Comparison of ENCODE assay signal across 1 mouse cellular context in the genomic region with DNA sequence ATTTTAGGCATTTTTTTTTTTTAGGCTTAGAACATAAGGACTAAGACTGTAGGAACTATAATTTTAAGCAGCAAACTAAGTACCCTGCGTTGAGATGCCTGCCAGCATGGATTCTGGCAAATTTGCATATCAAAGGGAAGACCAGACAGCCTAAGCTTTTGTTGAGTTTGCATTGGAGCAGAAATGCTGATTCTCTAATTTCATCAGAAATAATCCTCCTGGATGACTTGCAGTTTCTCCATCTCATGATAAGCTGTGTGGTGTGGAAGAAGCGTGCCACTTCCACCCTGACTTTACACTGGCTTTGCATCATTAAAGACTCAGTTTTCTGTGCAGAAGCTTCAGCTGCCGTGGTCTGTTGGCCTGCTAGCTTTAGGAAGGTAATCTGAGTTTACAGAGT.
A peak's percentile ranks its signal among the peaks of the same experiment; 100 is the strongest.
TF ChIP-seq lines count a peak whose summit lies in the region.

No protein-coding gene starts in this region.

TF ChIP-seq in MEL, 35 proteins besides CTCF, POLR2A, EP300 and RAD21:
- no peak for TF ChIP-seq SIN3A (IDR thresholded peaks at IDR 0.05; ENCODE audit: low read length)
- TF ChIP-seq CHD2 (IDR thresholded peaks at IDR 0.05; ENCODE audit: low read length), result no peak
- no peak for TF ChIP-seq MAZ (IDR thresholded peaks at IDR 0.05; ENCODE audit: low read depth, low read length)
- TF ChIP-seq ETS1 (IDR thresholded peaks at IDR 0.05; ENCODE audit: low read depth, low read length), result peak; percentile 81; the same call in 1 of the 2 replicates
- no peak; the same call in 1 of the 2 replicates for TF ChIP-seq KAT2A (conservative IDR thresholded peaks at IDR 0.05; ENCODE audit: low read depth, low read length)
- TF ChIP-seq BHLHE40 (IDR thresholded peaks at IDR 0.05; ENCODE audit: borderline replicate concordance, low read depth, low read length), result peak; percentile 62; the same call in 1 of the 2 replicates
- no peak for TF ChIP-seq USF2 (IDR thresholded peaks at IDR 0.05; ENCODE audit: borderline replicate concordance in 1 of 2, insufficient read depth in 1 of 2, low read depth in 1 of 2, low read length in 2 of 2)
- peak; percentile 81; the same call in 1 of the 2 replicates for TF ChIP-seq MAFK (IDR thresholded peaks at IDR 0.05; ENCODE audit: borderline replicate concordance, low read depth, low read length)
- no peak for TF ChIP-seq NELFE (IDR thresholded peaks at IDR 0.05; ENCODE audit: low read depth, low read length)
- TF ChIP-seq RCOR1 (IDR thresholded peaks at IDR 0.05; ENCODE audit: low read depth, low read length), result peak; percentile 50; the same call in 1 of the 2 replicates
- no peak for TF ChIP-seq SMC3 (IDR thresholded peaks at IDR 0.05; ENCODE audit: low read depth, low read length)
- TF ChIP-seq ZKSCAN1 (IDR thresholded peaks at IDR 0.05; ENCODE audit: low read depth, low read length), result no peak
- TF ChIP-seq MAX (IDR thresholded peaks at IDR 0.05; ENCODE audit: low read length), result no peak
- no peak for TF ChIP-seq USF1 (IDR thresholded peaks at IDR 0.05; ENCODE audit: low read depth, low read length)
- no peak for TF ChIP-seq MYB (IDR thresholded peaks at IDR 0.05; ENCODE audit: low read depth, low read length)
- no peak for TF ChIP-seq ZNF384 (IDR thresholded peaks at IDR 0.05; ENCODE audit: low read depth, low read length)
- TF ChIP-seq MYC (IDR thresholded peaks at IDR 0.05; ENCODE audit: low read depth, low read length), result no peak
- no peak for TF ChIP-seq CHD1 (IDR thresholded peaks at IDR 0.05; ENCODE audit: low read depth, low read length)
- TF ChIP-seq TCF12 (IDR thresholded peaks at IDR 0.05; ENCODE audit: low read depth, low read length), result peak; percentile 39; the same call in 1 of the 2 replicates
